Mouse (Mus musculus): Measurements from ENCODE around the gene Olfr639. TPM values are rescaled to one million over a fixed set of nuclear protein-coding genes. Genes with fewer than 3 reads are reported as not detected.
"Not testable (repeated sequence)": the region's sequence is repeated elsewhere in the genome, so short reads cannot be mapped to it uniquely, and the experiment has no call there.

Olfr639 gene
- not detected in 3 replicates for total RNA-seq (2017)

GRCm38 (mm10) chr7:104017203-104017602, at the start of gene Olfr639:
Gene Olfr639, minus strand, starts transcription at chr7:104017303.
- ATAC-seq (replicated peaks; ENCODE audit: insufficient number of reproducible peaks, low FRiP score, low TSS enrichment, poor library complexity, severe bottlenecking), result no peak

- ATAC-seq (replicated peaks; ENCODE audit: insufficient number of reproducible peaks, low FRiP score, low TSS enrichment, poor library complexity, severe bottlenecking), result no peak
Observed at GRCm38 (mm10) chr7:104061345-104061744, 44.2 kb upstream of the Olfr639 start, which contains the start of gene 4930516K23Rik. Gene 4930516K23Rik, minus strand, starts transcription at chr7:104061445.

- ATAC-seq (replicated peaks; ENCODE audit: insufficient number of reproducible peaks, low FRiP score, low TSS enrichment, poor library complexity, severe bottlenecking), result no peak
Observed at GRCm38 (mm10) chr7:104059215-104059614, 42.1 kb upstream of the Olfr639 start.

DNA sequence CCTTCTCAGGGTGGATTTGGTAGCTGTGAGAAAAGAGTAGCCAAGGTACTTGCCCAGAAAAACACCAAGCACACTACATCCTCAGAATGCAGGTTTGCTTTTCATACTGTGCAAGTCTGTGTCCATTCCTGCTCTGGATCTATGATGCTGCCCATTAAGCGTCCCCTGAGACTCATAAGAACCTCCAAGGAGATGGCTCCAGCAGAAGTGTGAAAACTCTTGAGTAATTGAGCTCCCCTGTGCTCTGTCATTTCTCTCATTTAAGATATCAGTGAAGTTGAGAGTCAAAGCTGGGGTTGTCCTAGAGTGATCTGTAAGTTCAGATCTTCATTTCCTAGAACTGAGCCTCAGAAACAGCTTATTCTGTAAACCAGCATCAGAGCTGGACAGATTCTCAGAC, 35.5 kb upstream of the Olfr639 start, which contains the start of gene Olfr642:
Gene Olfr642 (minus strand): TSS at position 101 of the 400 bp plus-strand sequence.
- no peak for ATAC-seq (replicated peaks; ENCODE audit: insufficient number of reproducible peaks, low FRiP score, low TSS enrichment, poor library complexity, severe bottlenecking)

GRCm38 (mm10) chr7:104050745-104051144, 33.6 kb upstream of the Olfr639 start:
- no peak for ATAC-seq (replicated peaks; ENCODE audit: insufficient number of reproducible peaks, low FRiP score, low TSS enrichment, poor library complexity, severe bottlenecking)

DNA sequence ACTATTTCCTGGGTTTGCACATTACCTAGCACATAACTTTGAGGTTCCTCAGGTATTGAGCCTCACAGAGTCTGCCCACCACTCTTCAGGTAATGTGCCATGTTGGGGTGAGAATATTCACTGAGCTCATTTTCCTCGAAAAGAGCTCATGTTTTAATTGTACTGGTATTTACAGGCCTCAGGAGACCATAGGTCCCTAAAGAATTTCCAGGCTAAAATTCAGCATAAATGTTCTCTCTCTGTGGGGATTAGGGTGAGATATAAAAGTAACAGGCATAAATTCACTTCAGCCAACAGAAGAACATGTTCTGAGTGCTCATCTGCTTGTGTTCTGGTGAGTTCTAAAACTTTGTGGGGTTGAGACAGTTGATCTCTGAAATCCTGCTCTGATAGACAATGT, 18.0 kb upstream of the Olfr639 start, which contains the start of gene Olfr641:
Gene Olfr641 (plus strand): TSS at position 301 of the 400 bp plus-strand sequence.
- ATAC-seq (replicated peaks; ENCODE audit: insufficient number of reproducible peaks, low FRiP score, low TSS enrichment, poor library complexity, severe bottlenecking), result no peak

DNA sequence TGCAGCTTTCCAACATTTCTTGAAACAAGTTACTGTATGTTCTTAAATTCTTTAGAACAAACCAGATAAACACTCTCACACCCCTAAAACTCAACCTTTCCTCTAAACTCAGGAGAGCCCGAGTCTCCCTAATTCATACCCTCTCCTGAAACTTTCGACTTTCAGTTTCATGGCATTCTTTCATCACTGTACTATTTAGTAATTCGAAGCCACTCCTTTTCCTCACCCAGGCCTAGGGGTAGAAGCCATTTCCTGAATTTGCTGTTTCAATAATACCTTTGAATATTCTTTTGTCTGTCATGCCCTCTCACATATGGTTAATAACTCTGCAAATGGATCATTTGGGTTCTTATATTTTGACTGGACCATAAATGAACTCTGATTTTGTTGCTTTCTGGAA, 9.9 kb upstream of the Olfr639 start:
- ATAC-seq (replicated peaks; ENCODE audit: insufficient number of reproducible peaks, low FRiP score, low TSS enrichment, poor library complexity, severe bottlenecking), result no peak

- ATAC-seq (replicated peaks; ENCODE audit: insufficient number of reproducible peaks, low FRiP score, low TSS enrichment, poor library complexity, severe bottlenecking), result no peak
Observed at GRCm38 (mm10) chr7:104025473-104025872, 8.4 kb upstream of the Olfr639 start, which contains the start of gene Olfr640. Gene Olfr640, minus strand, starts transcription at chr7:104025573.

DNA sequence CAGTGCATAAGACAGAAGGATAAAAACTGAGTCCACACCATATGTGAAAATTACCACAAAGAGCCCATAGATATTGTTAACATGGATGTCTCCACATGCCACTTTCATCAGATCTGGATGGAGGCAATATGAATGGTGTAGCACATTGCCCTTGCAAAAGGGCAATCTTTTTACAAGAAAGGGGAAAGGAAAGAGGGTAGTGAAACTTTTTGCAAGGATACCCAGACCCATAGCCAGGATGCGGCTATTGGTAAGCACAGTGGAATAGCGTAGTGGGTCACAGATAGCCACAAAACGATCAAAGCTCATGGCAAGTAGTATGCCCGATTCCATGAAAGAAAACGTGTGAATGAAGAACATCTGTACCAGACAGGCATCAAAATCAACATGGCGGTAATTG, 4.5 kb upstream of the Olfr639 start:
- ATAC-seq (replicated peaks; ENCODE audit: insufficient number of reproducible peaks, low FRiP score, low TSS enrichment, poor library complexity, severe bottlenecking), result no peak

DNA sequence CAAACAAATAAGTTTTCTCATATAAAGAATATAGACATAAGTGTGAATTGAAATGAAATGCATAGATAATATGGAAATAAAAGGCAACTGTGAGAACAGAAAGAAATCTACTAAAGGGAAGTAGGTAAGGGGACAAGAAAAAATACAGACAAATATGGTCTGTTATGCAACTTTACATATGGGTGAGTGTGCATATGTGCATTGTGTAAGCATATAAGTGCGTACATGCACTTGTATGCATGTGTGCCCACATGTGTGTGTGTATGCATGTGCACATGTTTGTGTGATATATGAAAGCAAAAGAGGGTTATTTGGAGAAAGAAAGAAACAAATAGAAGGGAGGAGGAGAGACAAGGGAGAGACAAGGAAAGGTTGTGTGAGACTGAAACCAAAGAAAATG, 1.9 kb upstream of the Olfr639 start:
- ATAC-seq (replicated peaks; ENCODE audit: insufficient number of reproducible peaks, low FRiP score, low TSS enrichment, poor library complexity, severe bottlenecking), result no peak

GRCm38 (mm10) chr7:103999124-103999523, 18.0 kb downstream of the Olfr639 start:
- no peak for ATAC-seq (replicated peaks; ENCODE audit: insufficient number of reproducible peaks, low FRiP score, low TSS enrichment, poor library complexity, severe bottlenecking)

DNA sequence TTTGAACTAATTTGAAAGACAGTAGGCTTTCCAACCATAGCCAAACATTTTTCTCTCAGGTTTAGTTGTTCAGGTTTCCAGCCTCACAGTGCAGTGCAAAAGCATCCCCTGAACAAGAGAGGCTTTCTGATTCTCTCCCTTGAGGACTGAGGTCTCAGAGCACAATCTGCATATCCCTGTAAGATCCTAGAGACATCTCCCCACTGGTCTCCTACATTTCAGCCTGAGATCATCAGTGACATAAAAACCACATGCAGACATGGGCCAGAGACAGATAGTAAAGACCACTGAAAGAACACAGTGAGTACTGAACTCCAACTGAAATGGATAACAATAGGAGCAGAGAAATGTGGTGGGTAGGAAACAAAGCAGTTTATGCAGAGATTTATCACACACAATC, 18.7 kb downstream of the Olfr639 start, which contains the start of gene Olfr638:
Gene Olfr638 (plus strand): TSS at position 301 of the 400 bp plus-strand sequence.
- ATAC-seq (replicated peaks; ENCODE audit: insufficient number of reproducible peaks, low FRiP score, low TSS enrichment, poor library complexity, severe bottlenecking), result no peak

- ATAC-seq (replicated peaks; ENCODE audit: insufficient number of reproducible peaks, low FRiP score, low TSS enrichment, poor library complexity, severe bottlenecking), result no peak
Observed at GRCm38 (mm10) chr7:103971782-103972181, 45.3 kb downstream of the Olfr639 start.

- no peak for ATAC-seq (replicated peaks; ENCODE audit: insufficient number of reproducible peaks, low FRiP score, low TSS enrichment, poor library complexity, severe bottlenecking)
Observed at GRCm38 (mm10) chr7:103970852-103971251, 46.3 kb downstream of the Olfr639 start, which contains the start of gene Olfr635. Gene Olfr635, plus strand, starts transcription at chr7:103971152.

DNA sequence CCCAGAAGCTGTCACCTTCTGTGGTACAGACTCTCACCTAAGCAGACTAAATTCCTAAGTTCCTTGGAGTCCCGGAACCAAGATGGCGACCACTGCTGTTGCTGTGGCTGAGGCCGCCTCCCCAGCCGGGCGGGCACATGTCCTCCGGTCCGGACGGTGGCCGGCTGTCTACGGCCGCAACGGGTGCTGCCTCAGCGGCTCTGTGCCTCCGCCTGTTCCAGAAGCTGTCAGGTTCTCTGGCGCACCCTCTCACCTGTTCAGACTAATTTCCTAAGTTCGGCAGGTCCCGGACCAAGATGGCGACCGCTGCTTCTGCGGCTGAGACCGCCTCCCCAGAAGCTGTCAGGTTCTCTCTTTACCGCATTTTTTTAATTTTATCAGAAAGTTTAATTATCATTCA, 50.2 kb downstream of the Olfr639 start:
- not testable (repeated sequence) for ATAC-seq (replicated peaks; ENCODE audit: insufficient number of reproducible peaks, low FRiP score, low TSS enrichment, poor library complexity, severe bottlenecking)

Other genes with a start within 250 kb of the Olfr639 start
- gene Olfr69, start 245.7 kb downstream of the Olfr639 start, total RNA-seq (2017), result not detected in 3 replicates
- gene Olfr68, start 237.6 kb downstream of the Olfr639 start, total RNA-seq (2017), result not detected in 3 replicates
- gene Olfr67, start 225.5 kb downstream of the Olfr639 start, total RNA-seq (2017), result not detected in 3 replicates
- gene Hbb-bt, start 203.3 kb downstream of the Olfr639 start, total RNA-seq (2017), result 142 to 1,259 TPM (median 1,026 TPM) in 3 replicates
- 710 to 7,610 TPM (median 7,195 TPM) in 3 replicates for gene Hbb-bs, start 189.2 kb downstream of the Olfr639 start, total RNA-seq (2017)
- gene Hbb-bh2, start 176.8 kb downstream of the Olfr639 start, total RNA-seq (2017), result not detected in 3 replicates
- gene Hbb-bh1, start 174.1 kb downstream of the Olfr639 start, total RNA-seq (2017), result not detected in 3 replicates
- not detected in 3 replicates for gene Hbb-y, start 164.1 kb downstream of the Olfr639 start, total RNA-seq (2017)
- gene Olfr66, start 131.1 kb downstream of the Olfr639 start, total RNA-seq (2017), result not detected in 3 replicates
- gene Olfr64, start 122.8 kb downstream of the Olfr639 start, total RNA-seq (2017), result not detected in 3 replicates
- gene Olfr65, start 113.8 kb downstream of the Olfr639 start, total RNA-seq (2017), result not detected in 3 replicates
- gene Olfr631, start 88.5 kb downstream of the Olfr639 start, total RNA-seq (2017), result not detected in 3 replicates
- not detected in 3 replicates for gene Olfr632, start 83.0 kb downstream of the Olfr639 start, total RNA-seq (2017)
- gene Olfr633, start 72.9 kb downstream of the Olfr639 start, total RNA-seq (2017), result not detected in 3 replicates
- 0.11 TPM in 1 of 3 replicates, not detected in the others for gene Olfr635, start 46.2 kb downstream of the Olfr639 start, total RNA-seq (2017)
- gene Olfr638, start 18.6 kb downstream of the Olfr639 start, total RNA-seq (2017), result not detected in 3 replicates
- gene Olfr640, start 8.3 kb upstream of the Olfr639 start, total RNA-seq (2017), result not detected in 3 replicates
- not detected in 3 replicates for gene Olfr641, start 18.1 kb upstream of the Olfr639 start, total RNA-seq (2017)
- gene Olfr642, start 35.4 kb upstream of the Olfr639 start, total RNA-seq (2017), result not detected in 3 replicates
- not detected in 3 replicates for gene 4930516K23Rik, start 44.1 kb upstream of the Olfr639 start, total RNA-seq (2017)
- not detected in 3 replicates for gene Olfr644, start 54.6 kb upstream of the Olfr639 start, total RNA-seq (2017)
- not detected in 3 replicates for gene Olfr645, start 68.2 kb upstream of the Olfr639 start, total RNA-seq (2017)
- not detected in 3 replicates for gene Olfr646, start 87.6 kb upstream of the Olfr639 start, total RNA-seq (2017)
- not detected in 3 replicates for gene Ubqln5, start 112.5 kb upstream of the Olfr639 start, total RNA-seq (2017)
- not detected in 3 replicates for gene Olfr643, start 120.1 kb upstream of the Olfr639 start, total RNA-seq (2017)
- 0.21 TPM in 1 of 3 replicates, not detected in the others for gene Ubqln3, start 126.0 kb upstream of the Olfr639 start, total RNA-seq (2017)
- not detected in 3 replicates for gene Ubqlnl, start 133.3 kb upstream of the Olfr639 start, total RNA-seq (2017)
- gene Olfm5, start 147.5 kb upstream of the Olfr639 start, total RNA-seq (2017), result not detected in 3 replicates
- gene Olfr648, start 166.1 kb upstream of the Olfr639 start, total RNA-seq (2017), result not detected in 3 replicates
- gene Olfr649, start 178.7 kb upstream of the Olfr639 start, total RNA-seq (2017), result not detected in 3 replicates
- 0.21 to 1.6 TPM in 2 of 3 replicates, not detected in the other for gene Trim6, start 201.5 kb upstream of the Olfr639 start, total RNA-seq (2017)
- gene Trim34a, start 227.2 kb upstream of the Olfr639 start, total RNA-seq (2017), result 41.8 to 60.5 TPM (median 42.8 TPM) in 3 replicates

Data from monocyte, adult 5-6 weeks (primary cell).